In genomic region chr12:82362796-82363195, GRCm38 (mm10) we compare ENCODE assay signal across 28 mouse cellular contexts.
"Had no signal": no experiment of that assay in that cellular context is flagged by ENCODE, and none has a peak within 500 bp of the region (broad histone marks: within the 10 kb centered on the region; RNA-seq: fewer than 3 reads in every experiment).

No protein-coding gene starts in this region.

- H3K9ac ChIP-seq: embryonic facial prominence, embryonic 12.5 days; embryonic facial prominence, embryonic 13.5 days; embryonic facial prominence, embryonic 15.5 days; forebrain, embryonic 12.5 days; forebrain, embryonic 13.5 days; forebrain, embryonic 15.5 days; forebrain, postnatal 0 days had no signal

- H3K27ac ChIP-seq: embryonic facial prominence, embryonic 10.5 days; embryonic facial prominence, embryonic 12.5 days; embryonic facial prominence, embryonic 13.5 days; embryonic facial prominence, embryonic 15.5 days; forebrain, embryonic 10.5 days; forebrain, embryonic 12.5 days; forebrain, embryonic 13.5 days; forebrain, embryonic 15.5 days; gastrocnemius, adult 2 months had no signal

- H3K4me3 ChIP-seq: embryonic facial prominence, embryonic 10.5 days; embryonic facial prominence, embryonic 12.5 days; embryonic facial prominence, embryonic 13.5 days; embryonic facial prominence, embryonic 15.5 days; erythroblast, embryonic 14.5 days; forebrain, embryonic 10.5 days; forebrain, embryonic 12.5 days; forebrain, embryonic 13.5 days; forebrain, embryonic 15.5 days; gastrocnemius, adult 2 months had no signal

- DNase-seq: cerebellum, adult 18-20 months; cerebellum, adult 2 months; cerebellum, adult 8-10 months; cerebellum, adult 9-10 months; cerebellum, adult 9-11 months; cerebellum, postnatal 10 days; cerebellum, postnatal 14 days; cerebellum, postnatal 25 days; cerebellum, postnatal 36 days; embryo, embryonic 11 days; forebrain, postnatal 0 days; gastrocnemius, adult 2 months; gastrocnemius, postnatal 10 days; gastrocnemius, postnatal 14 days; gastrocnemius, postnatal 25 days; gastrocnemius, postnatal 36 days; heart, adult 18-20 months had no signal

- H3K4me2 ChIP-seq: embryonic facial prominence, embryonic 12.5 days; embryonic facial prominence, embryonic 13.5 days; embryonic facial prominence, embryonic 15.5 days; forebrain, embryonic 12.5 days; forebrain, embryonic 13.5 days; forebrain, embryonic 15.5 days had no signal

- H3K27me3 ChIP-seq: embryonic facial prominence, embryonic 12.5 days; embryonic facial prominence, embryonic 13.5 days; embryonic facial prominence, embryonic 15.5 days; forebrain, embryonic 12.5 days; forebrain, embryonic 13.5 days; forebrain, embryonic 15.5 days had no signal

- H3K4me1 ChIP-seq: embryonic facial prominence, embryonic 12.5 days; embryonic facial prominence, embryonic 13.5 days; embryonic facial prominence, embryonic 15.5 days; forebrain, embryonic 15.5 days had no signal

- ATAC-seq: forebrain, embryonic 13.5 days; forebrain, embryonic 14.5 days; forebrain, embryonic 15.5 days; forebrain, embryonic 16.5 days; forebrain, postnatal 0 days had no signal

- H3K9me3 ChIP-seq: embryonic facial prominence, embryonic 10.5 days; embryonic facial prominence, embryonic 12.5 days; embryonic facial prominence, embryonic 13.5 days; embryonic facial prominence, embryonic 15.5 days; forebrain, embryonic 10.5 days; forebrain, embryonic 12.5 days; forebrain, embryonic 13.5 days; forebrain, embryonic 15.5 days had no signal
